Mouse (Mus musculus): ENCODE measurements at regions not wholly inside any gene's neighbourhood (a gene's known extent, or its start where the extent isn't known, plus 50 kb on each side); places are given as distances from the start of the nearest gene placed in this dataset.

DNA sequence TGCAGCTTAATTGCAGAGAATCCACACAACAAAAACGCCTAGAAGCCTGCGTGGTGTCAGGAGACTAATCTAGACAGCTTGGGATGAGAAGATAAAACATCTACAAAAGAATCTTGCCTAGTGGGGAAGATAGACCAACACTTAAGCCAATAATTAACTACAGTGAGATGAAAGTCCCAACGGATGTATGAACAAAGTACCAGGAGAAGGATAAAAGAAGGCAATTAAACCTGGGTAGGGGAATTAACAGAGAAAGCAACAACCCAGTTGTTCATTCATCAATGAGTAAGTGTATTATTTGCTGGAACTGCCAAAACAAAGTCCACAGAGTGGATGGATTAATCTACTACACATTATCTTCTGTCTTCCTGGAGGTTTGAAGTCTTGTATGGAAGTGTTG is 99.8 kb downstream of the Olfm4 start:
- no peak for DNase-seq
- TF ChIP-seq CTCF (IDR thresholded peaks at IDR 0.05; ENCODE audit: insufficient read depth, low read length) = no peak
- no peak for TF ChIP-seq POLR2A (IDR thresholded peaks at IDR 0.05; ENCODE audit: borderline replicate concordance, extremely low read depth, low read depth, low read length)
- Histone ChIP-seq H3K4me3 (replicated peaks; ENCODE audit: extremely low read depth, low read depth, low read length) (no peak overlapping the region), H3K4me1 (ENCODE audit: control insufficient read depth, insufficient read depth, low read length) (no peaks in the 10 kb centered on the region)
- 67% methylated on average over 3 of the region's 3 CpGs for WGBS

DNA sequence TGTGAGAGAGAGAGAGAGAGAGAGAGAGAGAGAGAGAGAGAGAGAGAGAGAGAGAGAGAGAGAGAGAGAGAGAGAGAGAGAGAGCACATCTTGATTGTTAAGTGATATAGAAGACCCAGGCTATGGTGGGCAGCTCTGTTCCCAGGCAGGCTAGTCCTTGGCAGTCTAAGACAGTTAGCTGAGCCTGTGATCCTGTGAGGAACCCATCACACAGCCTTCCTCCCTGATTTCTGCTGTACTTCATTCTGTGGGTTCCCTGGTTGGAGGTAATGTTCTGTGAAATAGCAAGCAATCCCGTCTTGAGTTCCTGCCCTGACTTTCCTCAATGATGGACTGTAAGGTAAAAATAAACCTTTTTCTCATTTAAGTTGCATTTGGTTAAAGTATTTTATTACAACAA is 113.4 kb downstream of the Olfm4 start:
- 66% methylated on average over 1 of the region's 1 CpGs for WGBS
- Histone ChIP-seq H3K4me1 (ENCODE audit: control insufficient read depth, insufficient read depth, low read length) (no peaks in the 10 kb centered on the region), H3K4me3 (replicated peaks; ENCODE audit: extremely low read depth, low read depth, low read length) (no peak overlapping the region)
- no peak for DNase-seq
- TF ChIP-seq CTCF (IDR thresholded peaks at IDR 0.05; ENCODE audit: insufficient read depth, low read length) = no peak
- no peak for TF ChIP-seq POLR2A (IDR thresholded peaks at IDR 0.05; ENCODE audit: borderline replicate concordance, extremely low read depth, low read depth, low read length)

DNA sequence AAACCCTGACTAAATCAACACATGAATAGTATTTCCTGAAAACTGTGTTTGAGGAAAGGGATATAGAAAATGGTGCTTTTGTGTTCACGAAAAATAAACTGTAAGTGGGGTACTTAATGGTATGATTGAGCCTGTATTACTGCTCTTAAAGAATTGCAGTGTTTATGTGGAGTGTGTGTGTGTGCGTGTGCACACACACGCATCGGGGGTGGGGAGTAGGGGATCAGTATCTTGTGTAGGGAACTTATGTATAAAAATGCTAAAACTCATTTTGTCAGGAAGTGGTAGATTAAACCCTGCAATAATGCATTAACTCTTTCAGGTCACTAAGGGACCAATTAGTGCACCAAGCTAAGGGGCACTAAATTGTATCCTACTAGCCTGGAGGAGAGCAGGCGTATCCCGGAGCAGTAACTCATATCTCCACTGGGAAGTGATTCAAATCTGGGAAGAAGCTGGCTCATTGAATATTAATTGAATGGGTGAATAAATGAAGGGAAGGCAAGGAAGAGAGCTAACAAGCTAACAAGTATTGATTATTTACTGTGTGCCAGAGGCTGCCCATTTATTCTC is 129.3 kb downstream of the Olfm4 start:
- WGBS = 75% methylated on average over 6 of the region's 6 CpGs
- Histone ChIP-seq H3K4me1 (ENCODE audit: control insufficient read depth, insufficient read depth, low read length) (no peaks in the 10 kb centered on the region), H3K4me3 (replicated peaks; ENCODE audit: extremely low read depth, low read depth, low read length) (no peak overlapping the region)
- DNase-seq = no peak
- TF ChIP-seq POLR2A (IDR thresholded peaks at IDR 0.05; ENCODE audit: borderline replicate concordance, extremely low read depth, low read depth, low read length) (no peak), CTCF (IDR thresholded peaks at IDR 0.05; ENCODE audit: insufficient read depth, low read length) (no peak)

DNA sequence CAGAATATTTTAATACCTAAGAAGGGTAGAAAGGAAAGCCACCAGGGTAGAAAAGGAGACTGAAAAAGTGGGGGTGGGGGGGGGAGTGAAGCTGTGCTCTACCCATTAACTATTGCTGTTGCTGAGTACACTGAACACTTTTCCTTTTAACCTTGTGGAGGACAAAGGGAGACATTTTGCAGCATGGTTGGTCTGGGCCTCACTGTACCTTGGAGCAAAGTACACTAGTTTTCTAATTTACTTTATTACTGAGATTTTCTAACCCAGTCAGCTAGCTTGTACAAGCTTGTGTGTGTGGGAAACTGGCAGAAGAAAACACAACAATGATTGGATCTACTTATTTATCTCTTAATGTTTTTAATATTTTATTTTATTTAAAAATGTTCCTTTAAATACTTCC is 130.4 kb downstream of the Olfm4 start:
- H3K4me3 ChIP-seq (replicated peaks; ENCODE audit: extremely low read depth, low read depth, low read length) = no peak overlapping the region
- H3K4me1 ChIP-seq (ENCODE audit: control insufficient read depth, insufficient read depth, low read length) = no peaks in the 10 kb centered on the region
- TF ChIP-seq CTCF (IDR thresholded peaks at IDR 0.05; ENCODE audit: insufficient read depth, low read length) (no peak), POLR2A (IDR thresholded peaks at IDR 0.05; ENCODE audit: borderline replicate concordance, extremely low read depth, low read depth, low read length) (no peak)
- no peak for DNase-seq

DNA sequence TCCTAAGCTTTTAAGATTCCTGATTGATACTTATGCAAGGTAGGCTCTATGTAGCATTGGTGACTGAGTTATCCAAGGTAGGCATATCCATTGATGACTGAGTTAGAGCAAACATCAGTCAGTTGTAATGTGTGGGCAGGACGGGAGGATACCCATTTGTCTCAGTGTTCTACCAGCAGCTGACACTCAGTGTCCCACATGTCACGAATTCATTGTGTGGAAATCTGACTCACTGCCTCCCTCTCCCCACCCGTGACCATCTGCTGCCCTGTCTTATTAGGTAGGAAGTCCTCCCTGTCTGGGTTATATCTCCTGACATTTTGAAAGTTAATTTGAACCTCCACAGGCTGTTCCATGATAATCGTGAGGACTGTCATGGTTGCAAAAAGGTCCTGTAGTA is 141.3 kb downstream of the Olfm4 start:
- WGBS = 67% methylated on average over 4 of the region's 4 CpGs
- H3K4me3 ChIP-seq (replicated peaks; ENCODE audit: extremely low read depth, low read depth, low read length) = no peak overlapping the region
- no peak for DNase-seq
- no peaks in the 10 kb centered on the region for H3K4me1 ChIP-seq (ENCODE audit: control insufficient read depth, insufficient read depth, low read length)
- TF ChIP-seq POLR2A (IDR thresholded peaks at IDR 0.05; ENCODE audit: borderline replicate concordance, extremely low read depth, low read depth, low read length) (no peak), CTCF (IDR thresholded peaks at IDR 0.05; ENCODE audit: insufficient read depth, low read length) (no peak)

DNA sequence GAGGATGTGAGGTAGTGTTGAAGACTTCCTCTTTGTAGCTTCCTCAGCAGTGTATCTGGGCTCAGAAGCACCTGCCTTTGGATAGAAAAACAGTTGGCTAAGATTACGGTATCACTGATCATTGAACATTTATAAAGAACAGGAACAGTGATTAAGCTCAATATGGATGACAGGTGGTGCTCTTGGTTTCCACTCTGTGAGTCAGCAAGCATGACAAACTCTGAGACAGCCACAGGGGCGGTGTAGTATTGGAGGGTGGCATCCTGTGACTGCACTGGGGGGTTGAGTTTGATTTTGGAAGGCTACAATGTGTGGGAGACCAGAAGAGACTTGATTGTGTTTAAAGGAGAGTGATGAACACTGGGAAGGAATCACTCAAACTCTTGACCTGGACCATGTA is 144.3 kb downstream of the Olfm4 start:
- TF ChIP-seq POLR2A (IDR thresholded peaks at IDR 0.05; ENCODE audit: borderline replicate concordance, extremely low read depth, low read depth, low read length) (no peak), CTCF (IDR thresholded peaks at IDR 0.05; ENCODE audit: insufficient read depth, low read length) (no peak)
- H3K4me1 ChIP-seq (ENCODE audit: control insufficient read depth, insufficient read depth, low read length) = no peaks in the 10 kb centered on the region
- H3K4me3 ChIP-seq (replicated peaks; ENCODE audit: extremely low read depth, low read depth, low read length) = no peak overlapping the region
- DNase-seq = no peak
- WGBS = 73% methylated on average over 2 of the region's 2 CpGs

DNA sequence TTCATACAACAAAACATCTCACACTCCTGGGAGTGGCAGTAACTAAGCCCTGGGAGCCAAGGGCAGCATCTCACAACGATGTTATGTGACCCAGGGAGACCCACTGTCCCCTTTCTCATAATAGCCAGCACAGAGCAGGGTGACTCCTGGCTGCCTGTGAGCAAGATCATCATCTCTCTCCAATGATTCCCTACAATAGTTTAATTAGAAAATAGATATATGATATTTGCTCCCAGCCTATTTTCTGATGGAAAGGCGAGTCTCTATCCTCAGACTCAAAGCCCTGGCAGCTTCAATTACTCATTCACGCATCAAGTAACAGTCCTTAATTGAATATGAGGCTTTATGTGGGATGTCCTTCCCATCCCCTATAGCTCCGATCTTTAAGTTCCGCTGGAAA is 153.7 kb downstream of the Olfm4 start:
- WGBS = 70% methylated on average over 5 of the region's 5 CpGs
- TF ChIP-seq POLR2A (IDR thresholded peaks at IDR 0.05; ENCODE audit: borderline replicate concordance, extremely low read depth, low read depth, low read length) (no peak), CTCF (IDR thresholded peaks at IDR 0.05; ENCODE audit: insufficient read depth, low read length) (no peak)
- Histone ChIP-seq H3K4me3 (replicated peaks; ENCODE audit: extremely low read depth, low read depth, low read length) (no peak overlapping the region), H3K4me1 (ENCODE audit: control insufficient read depth, insufficient read depth, low read length) (no peaks in the 10 kb centered on the region)
- DNase-seq = no peak

DNA sequence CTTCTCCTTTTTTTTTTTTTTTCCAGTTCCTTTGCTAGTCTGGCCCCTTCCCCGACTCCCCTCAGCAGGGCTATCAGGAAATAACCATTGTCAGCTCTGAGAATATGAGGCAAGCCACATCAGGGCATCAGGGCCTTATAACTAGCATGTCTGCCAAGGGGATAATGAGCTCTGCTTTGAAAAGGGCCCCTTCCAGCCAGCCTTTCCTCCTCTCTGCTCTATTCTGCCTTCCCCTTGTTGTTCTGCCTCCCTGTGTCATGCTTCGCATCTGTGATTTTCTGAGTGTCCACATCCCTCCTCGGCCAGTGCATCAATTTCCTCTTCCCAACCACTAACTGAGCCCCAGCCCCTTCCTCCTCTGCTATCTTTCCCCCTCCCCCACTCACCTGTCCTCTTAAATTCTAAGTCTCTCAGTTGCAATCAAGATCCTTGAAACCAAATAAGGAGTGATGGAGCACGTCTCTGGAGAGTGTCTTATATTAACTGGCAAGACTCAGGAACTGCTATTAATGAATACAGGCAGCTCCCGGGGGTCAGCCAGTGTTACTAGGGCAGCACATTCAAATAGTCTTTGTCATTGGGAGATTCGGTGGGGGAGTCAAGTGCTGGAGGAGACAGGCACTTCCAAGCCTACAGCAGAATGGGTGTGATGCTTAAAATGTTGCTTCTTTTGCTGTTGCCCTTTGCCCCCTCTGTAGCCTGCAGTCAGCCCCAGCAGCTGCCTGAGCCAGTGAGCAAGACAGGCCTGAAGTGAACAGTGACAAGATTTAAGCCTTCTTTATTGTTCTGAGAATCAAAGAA is 155.3 kb downstream of the Olfm4 start:
- H3K4me3 ChIP-seq (replicated peaks; ENCODE audit: extremely low read depth, low read depth, low read length) = no peak overlapping the region
- TF ChIP-seq POLR2A (IDR thresholded peaks at IDR 0.05; ENCODE audit: borderline replicate concordance, extremely low read depth, low read depth, low read length) (no peak), CTCF (IDR thresholded peaks at IDR 0.05; ENCODE audit: insufficient read depth, low read length) (no peak)
- DNase-seq = no peak
- no peaks in the 10 kb centered on the region for H3K4me1 ChIP-seq (ENCODE audit: control insufficient read depth, insufficient read depth, low read length)
- 39% methylated on average over 6 of the region's 6 CpGs for WGBS

DNA sequence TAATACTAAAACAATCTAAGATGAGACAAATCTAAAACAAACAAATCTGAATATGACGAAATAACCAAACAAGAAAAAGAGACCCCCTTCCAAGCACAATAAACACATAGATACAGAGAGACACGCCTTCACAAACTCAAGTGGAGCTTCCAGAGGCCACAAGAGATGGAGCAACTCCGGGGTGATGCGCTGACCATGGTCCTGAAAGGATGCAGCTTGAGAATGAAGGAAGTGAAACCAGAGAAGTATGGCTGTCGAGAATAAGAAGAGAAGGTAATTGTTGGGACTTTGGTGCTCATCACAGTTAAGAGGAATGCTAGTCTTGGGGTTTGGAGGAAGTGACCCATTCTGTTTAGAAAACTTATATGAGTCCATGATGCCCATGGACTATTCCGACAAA is 173.1 kb downstream of the Olfm4 start:
- no peak overlapping the region for H3K4me3 ChIP-seq (replicated peaks; ENCODE audit: extremely low read depth, low read depth, low read length)
- no peaks in the 10 kb centered on the region for H3K4me1 ChIP-seq (ENCODE audit: control insufficient read depth, insufficient read depth, low read length)
- TF ChIP-seq CTCF (IDR thresholded peaks at IDR 0.05; ENCODE audit: insufficient read depth, low read length) (no peak), POLR2A (IDR thresholded peaks at IDR 0.05; ENCODE audit: borderline replicate concordance, extremely low read depth, low read depth, low read length) (no peak)
- 36% methylated on average over 6 of the region's 6 CpGs for WGBS
- DNase-seq = no peak

DNA sequence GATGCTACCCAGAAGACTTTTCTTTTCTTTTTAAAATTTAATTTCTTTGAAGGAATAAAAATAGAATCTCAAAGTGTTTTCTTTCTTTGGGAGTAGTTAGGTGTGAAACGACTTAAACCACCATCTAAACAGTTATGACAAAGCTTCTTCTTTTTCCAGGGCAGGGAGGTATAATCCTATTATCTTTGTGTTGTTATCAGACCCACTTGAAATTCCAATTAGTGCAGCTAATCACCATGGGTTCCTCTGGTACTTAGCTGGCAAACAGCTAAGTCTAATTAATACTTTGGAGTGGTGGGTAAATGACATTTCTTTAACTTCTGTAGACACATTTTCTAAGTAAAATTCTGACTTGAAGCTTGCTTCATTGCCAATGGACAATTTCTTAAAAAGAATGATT is 185.3 kb downstream of the Olfm4 start:
- Histone ChIP-seq H3K4me1 (ENCODE audit: control insufficient read depth, insufficient read depth, low read length) (no peaks in the 10 kb centered on the region), H3K4me3 (replicated peaks; ENCODE audit: extremely low read depth, low read depth, low read length) (no peak overlapping the region)
- DNase-seq = no peak
- WGBS = 27% methylated on average over 1 of the region's 1 CpGs
- TF ChIP-seq CTCF (IDR thresholded peaks at IDR 0.05; ENCODE audit: insufficient read depth, low read length) (no peak), POLR2A (IDR thresholded peaks at IDR 0.05; ENCODE audit: borderline replicate concordance, extremely low read depth, low read depth, low read length) (no peak)
